Mouse (Mus musculus): ENCODE measurements around the gene Iqch.

GRCm38 (mm10) chr9:63399463-63399815 lies 202.9 kb downstream of the Iqch start:
- TF ChIP-seq POLR2A (IDR thresholded peaks at IDR 0.05; ENCODE audit: insufficient read depth, low read length), result no peak
- TF ChIP-seq CTCF (IDR thresholded peaks at IDR 0.05; ENCODE audit: low read depth, low read length), result no peak
